Mouse (Mus musculus) heart, postnatal 0 days (tissue): ENCODE measurements at regions not wholly inside any gene's neighbourhood (a gene's known extent, or its start where the extent isn't known, plus 50 kb on each side); places are given as distances from the start of the nearest gene placed in this dataset.

ENCODE experiments used
- CTCF ChIP-seq: IDR thresholded peaks from 2 replicates; pipeline ENCODE4 v1.5.1; 2016; ENCODE audit warnings: antibody characterized with exemption, control low read depth, low read depth
- EP300 ChIP-seq: IDR thresholded peaks from 2 replicates; pipeline ENCODE4 v1.6.1; 2016; ENCODE audit warnings: antibody characterized with exemption, low read depth

- TF ChIP-seq CTCF, result no peak
- TF ChIP-seq EP300, result no peak
These were observed 165.9 kb downstream of the Klf6 start for GRCm38 (mm10) chr13:6027207-6027606.
